In genomic region chr14:74867076-74868042, GRCm38 (mm10) we compare ENCODE assay signal across 8 mouse cellular contexts.
DNase-seq lines count a peak whose midpoint lies in the region; ATAC-seq and TF ChIP-seq lines count a peak whose summit lies in the region.

No protein-coding gene starts in this region.

- H3K36me3 ChIP-seq in liver, adult 2 months (ENCODE audit: control insufficient read depth, insufficient read depth, low read length): no peaks in the 10 kb centered on the region
- H3K36me3 ChIP-seq in forebrain, embryonic 16.5 days (ENCODE audit: control insufficient read depth, insufficient read depth): no peaks in the 10 kb centered on the region
- no peaks in the 10 kb centered on the region for H3K36me3 ChIP-seq in neural tube, embryonic 14.5 days (ENCODE audit: control insufficient read depth, insufficient read depth, low read length)

- H3K4me3 ChIP-seq in liver, adult 2 months (ENCODE audit: insufficient read depth, low read depth, low read length): no peak overlapping the region
- H3K4me3 ChIP-seq in forebrain, embryonic 16.5 days (replicated peaks; ENCODE audit: low read length): no peak overlapping the region
- no peak overlapping the region for H3K4me3 ChIP-seq in neural tube, embryonic 14.5 days (ENCODE audit: low read depth, low read length)

- peak overlapping the region; percentile 21 for H3K4me2 ChIP-seq in forebrain, embryonic 16.5 days (ENCODE audit: low read length)
- peak overlapping the region; percentile 36 for H3K4me2 ChIP-seq in neural tube, embryonic 14.5 days (ENCODE audit: low read depth, low read length)

- peaks cover 13% of the 10 kb centered on the region; the same call in 1 of the 2 replicates for H3K79me2 ChIP-seq in liver, adult 2 months (ENCODE audit: control insufficient read depth, insufficient read depth, low read length)

- no peak for TF ChIP-seq POLR2A in liver, adult 2 months (IDR thresholded peaks at IDR 0.05; ENCODE audit: extremely low read depth, insufficient read depth, low read length)

- peaks cover 29% of the 10 kb centered on the region for H3K4me1 ChIP-seq in liver, adult 2 months (ENCODE audit: control insufficient read depth, insufficient read depth, low read length)
- H3K4me1 ChIP-seq in forebrain, embryonic 16.5 days (replicated peaks; ENCODE audit: control insufficient read depth, insufficient read depth, low read length): peaks cover 9% of the 10 kb centered on the region
- peaks cover 18% of the 10 kb centered on the region for H3K4me1 ChIP-seq in neural tube, embryonic 14.5 days (ENCODE audit: control insufficient read depth, insufficient read depth, low read length)

- no peak for ATAC-seq in forebrain, embryonic 16.5 days
- no peak for ATAC-seq in neural tube, embryonic 14.5 days (ENCODE audit: low read depth)
- ATAC-seq in erythroid progenitor cell, adult 5-6 weeks (replicated peaks; ENCODE audit: low FRiP score, poor library complexity, severe bottlenecking): no peak

- no peak for TF ChIP-seq CTCF in liver, adult 2 months (IDR thresholded peaks at IDR 0.05; ENCODE audit: low read depth, low read length)

- no peaks in the 10 kb centered on the region for H3K27me3 ChIP-seq in liver, adult 2 months (ENCODE audit: control insufficient read depth, insufficient read depth, low read length)
- no peaks in the 10 kb centered on the region for H3K27me3 ChIP-seq in forebrain, embryonic 16.5 days (replicated peaks; ENCODE audit: control insufficient read depth, insufficient read depth, low read length)
- no peaks in the 10 kb centered on the region for H3K27me3 ChIP-seq in neural tube, embryonic 14.5 days (ENCODE audit: control insufficient read depth, insufficient read depth, low read length)

- H3K27ac ChIP-seq in liver, adult 2 months (replicated peaks; ENCODE audit: insufficient read depth, low read depth, low read length): peak overlapping the region; percentile 58; the same call in 1 of the 2 replicates
- no peak overlapping the region for H3K27ac ChIP-seq in forebrain, embryonic 16.5 days (ENCODE audit: low read length)
- H3K27ac ChIP-seq in neural tube, embryonic 14.5 days (ENCODE audit: low read depth, low read length): 0 out of 2 replicates have a peak overlapping the region, but pooled peaks have one; percentile 22

- no peaks in the 10 kb centered on the region for H3K9me3 ChIP-seq in forebrain, embryonic 16.5 days (ENCODE audit: control insufficient read depth, low read length)
- no peaks in the 10 kb centered on the region for H3K9me3 ChIP-seq in neural tube, embryonic 14.5 days (ENCODE audit: control insufficient read depth, low read length)

- WGBS in liver, adult 2 months: 69% methylated on average over 20 of the region's 20 CpGs
- WGBS in forebrain, embryonic 16.5 days: 33% methylated on average over 20 of the region's 20 CpGs
- WGBS in neural tube, embryonic 14.5 days: 27% methylated on average over 20 of the region's 20 CpGs

- no peak for DNase-seq in liver, adult 2 months (ENCODE audit: extremely low read depth, low read depth, low spot score)
- DNase-seq in liver (no peak), MN1 (ENCODE audit: low spot score) (no peak)
- peak; percentile 41 for DNase-seq in kidney, postnatal 14 days
- no peak for DNase-seq in right cerebral cortex, postnatal 14 days

- H3K9ac ChIP-seq in liver, adult 2 months (ENCODE audit: low read depth, low read length): no peak overlapping the region
- no peak overlapping the region for H3K9ac ChIP-seq in forebrain, embryonic 16.5 days (replicated peaks; ENCODE audit: low read depth, low read length)
- H3K9ac ChIP-seq in neural tube, embryonic 14.5 days (replicated peaks; ENCODE audit: low read depth, low read length): 0 out of 2 replicates have a peak overlapping the region, but pooled peaks have one; percentile 16
